Mouse (Mus musculus) myocyte (in vitro differentiated cells): Measurements from ENCODE around the gene Pfn4.
"Not testable (repeated sequence)": the region's sequence is repeated elsewhere in the genome, so short reads cannot be mapped to it uniquely, and the experiment has no call there.

Experiments
- POLR2A ChIP-seq: IDR thresholded peaks from one replicate; pipeline ENCODE4 v1.6.1; 2011; ENCODE audit warnings: low read depth, mild to moderate bottlenecking, control low read depth, moderate library complexity; ENCODE audit not compliant: insufficient read length
- POLR2AphosphoS2 ChIP-seq: IDR thresholded peaks from one replicate; pipeline ENCODE4 v1.6.1; 2011; ENCODE audit warnings: low read depth, control low read depth; ENCODE audit not compliant: insufficient read length

DNA sequence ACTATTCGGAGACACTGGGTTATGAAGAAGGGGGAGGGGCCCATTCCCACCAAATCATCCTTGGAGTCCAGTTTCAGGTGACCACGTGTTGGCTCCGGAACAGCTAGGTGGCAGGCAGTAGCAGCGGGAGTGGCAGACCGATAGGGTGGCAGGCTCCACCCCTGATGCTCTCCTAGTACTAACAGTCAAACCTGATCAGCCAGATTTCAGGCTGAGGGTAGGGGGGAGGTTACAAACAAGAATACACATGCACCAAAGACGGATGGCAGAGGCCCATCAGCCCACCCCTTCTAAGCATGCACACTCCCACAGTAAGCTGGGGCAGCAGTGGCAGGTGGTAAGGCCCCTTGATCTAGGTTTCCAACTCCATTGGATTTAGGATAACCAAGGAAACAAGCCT lies 28.6 kb downstream of the Pfn4 start:
- not testable (repeated sequence) for TF ChIP-seq POLR2A, POLR2AphosphoS2
